Mouse (Mus musculus) thymus, postnatal 36 days (tissue): ENCODE results near the gene Cpn1.
A peak's percentile ranks its signal among the peaks of the same experiment; 100 is the strongest.

Source experiments
- DNase-seq, 2 experiments: peaks; one replicate each; pipeline ENCODE4 v3.0.0; 2022; ENCODE audit warnings: mixed read lengths in 2 of 2

Cpn1 gene

DNA sequence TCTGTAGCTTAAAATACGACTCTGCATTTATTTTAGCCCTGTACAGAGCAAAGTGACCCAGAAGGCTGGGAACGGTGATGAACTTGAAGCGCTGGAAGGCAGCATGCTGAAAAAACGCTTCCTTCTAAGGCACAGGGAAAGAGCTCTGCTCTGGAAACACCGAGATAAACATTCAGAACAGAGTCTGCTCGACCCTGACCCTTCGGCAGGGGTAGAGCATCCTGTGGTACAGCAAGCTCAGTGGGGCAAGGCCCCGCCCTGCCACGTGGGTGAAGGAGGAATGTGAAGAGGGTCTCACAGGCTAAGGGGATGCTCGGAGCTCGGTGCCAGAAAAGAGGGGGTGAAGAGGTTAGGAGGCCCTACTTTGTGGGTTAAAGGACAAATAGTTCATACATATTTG is 48.0 kb downstream of the Cpn1 start:
- DNase-seq = no peak

DNA sequence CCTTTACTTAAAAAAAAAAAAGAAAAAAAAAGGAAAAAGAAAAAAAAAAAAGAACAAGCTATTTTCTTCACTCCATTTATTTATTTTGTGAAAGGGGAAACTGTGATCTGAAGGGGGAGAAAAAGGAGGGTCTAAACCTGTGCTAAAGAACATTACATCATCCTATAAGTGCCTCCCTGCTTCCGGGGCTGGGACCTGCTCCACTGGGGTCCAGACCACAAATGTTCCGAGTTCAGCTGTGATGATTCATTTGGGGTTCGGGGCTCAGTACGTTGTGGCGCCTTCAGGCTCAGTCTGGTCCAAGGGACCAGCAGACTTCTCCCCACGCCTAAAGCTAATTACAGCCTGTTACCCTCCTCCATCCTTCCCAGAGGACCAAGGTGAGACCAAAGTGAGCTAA is 55.4 kb downstream of the Cpn1 start:
- no peak for DNase-seq

DNA sequence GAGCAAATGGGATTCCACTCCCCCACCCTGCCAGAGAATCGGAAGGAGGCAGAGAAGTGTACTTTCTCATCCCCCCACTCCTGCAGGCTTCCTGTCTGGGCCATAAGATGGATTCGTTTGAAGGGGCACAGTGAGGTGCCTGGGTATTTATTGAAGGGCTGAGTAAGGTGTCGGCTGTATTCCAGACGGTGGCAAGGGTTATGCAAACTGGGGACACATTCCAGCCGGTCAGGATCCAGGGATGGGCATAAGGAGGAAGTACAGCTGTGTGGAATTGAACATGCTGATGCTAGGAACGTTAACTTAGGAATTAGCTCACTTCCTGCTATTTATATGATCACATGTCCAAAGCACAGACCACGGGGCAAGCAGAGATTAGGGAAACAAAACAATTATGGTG is 56.0 kb downstream of the Cpn1 start:
- no peak for DNase-seq

DNA sequence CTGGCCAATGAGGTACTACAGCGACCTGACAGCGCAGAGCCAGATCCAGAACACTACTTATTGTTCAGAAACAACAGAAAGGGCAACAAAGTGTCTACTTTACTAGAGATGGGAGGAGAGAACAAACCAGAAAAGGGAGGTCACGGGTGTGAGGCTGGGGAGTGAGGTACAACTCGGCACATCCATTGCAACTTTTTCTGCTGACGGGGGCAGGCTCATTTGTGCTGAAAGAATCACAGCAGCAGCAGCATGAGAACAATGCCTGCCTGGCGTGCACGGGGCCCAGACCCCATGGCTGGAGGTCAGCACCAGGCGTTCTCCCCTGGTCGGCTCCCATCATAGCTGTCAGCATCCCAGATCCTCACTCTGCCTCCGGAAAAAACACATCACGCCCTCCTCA is 56.5 kb downstream of the Cpn1 start:
- DNase-seq = no peak

DNA sequence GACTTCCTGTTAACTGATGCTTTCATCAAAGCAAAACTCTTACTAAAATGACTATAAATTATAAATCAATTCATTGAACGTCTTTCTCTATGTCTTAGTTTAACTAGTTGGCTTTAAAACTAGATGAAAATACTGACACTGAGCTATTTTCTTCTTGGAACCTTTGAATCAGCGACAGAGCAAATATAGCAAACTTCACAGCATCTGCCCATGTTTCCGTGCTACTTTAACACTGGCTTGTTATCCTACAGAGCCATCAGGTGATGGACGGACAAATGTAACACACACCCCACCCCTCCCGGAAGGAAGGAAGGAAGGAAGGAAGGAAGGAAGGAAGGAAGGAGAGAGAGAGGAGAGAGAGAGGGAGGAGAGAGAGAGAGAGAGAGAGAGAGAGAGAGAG is 58.4 kb downstream of the Cpn1 start:
- no peak for DNase-seq

DNA sequence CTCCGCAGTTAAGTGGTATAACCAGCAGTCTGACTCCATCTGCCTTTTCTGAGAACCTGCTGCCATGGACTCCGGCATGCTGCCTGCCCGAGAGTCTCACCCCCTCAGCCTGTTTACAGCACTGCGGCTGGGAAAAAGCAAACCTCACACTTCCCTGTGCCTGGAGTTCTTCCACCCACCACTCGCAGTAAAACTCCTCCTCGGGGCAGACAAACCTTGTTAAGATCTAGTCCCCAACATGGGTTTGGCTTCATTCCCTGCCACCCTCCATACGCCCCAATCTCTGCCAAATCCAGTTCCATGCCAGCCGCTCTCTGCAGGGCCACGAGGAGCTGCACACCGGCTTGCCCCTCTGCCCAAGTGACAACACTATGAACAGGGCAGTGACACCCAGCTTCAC is 59.3 kb downstream of the Cpn1 start:
- DNase-seq = no peak

DNA sequence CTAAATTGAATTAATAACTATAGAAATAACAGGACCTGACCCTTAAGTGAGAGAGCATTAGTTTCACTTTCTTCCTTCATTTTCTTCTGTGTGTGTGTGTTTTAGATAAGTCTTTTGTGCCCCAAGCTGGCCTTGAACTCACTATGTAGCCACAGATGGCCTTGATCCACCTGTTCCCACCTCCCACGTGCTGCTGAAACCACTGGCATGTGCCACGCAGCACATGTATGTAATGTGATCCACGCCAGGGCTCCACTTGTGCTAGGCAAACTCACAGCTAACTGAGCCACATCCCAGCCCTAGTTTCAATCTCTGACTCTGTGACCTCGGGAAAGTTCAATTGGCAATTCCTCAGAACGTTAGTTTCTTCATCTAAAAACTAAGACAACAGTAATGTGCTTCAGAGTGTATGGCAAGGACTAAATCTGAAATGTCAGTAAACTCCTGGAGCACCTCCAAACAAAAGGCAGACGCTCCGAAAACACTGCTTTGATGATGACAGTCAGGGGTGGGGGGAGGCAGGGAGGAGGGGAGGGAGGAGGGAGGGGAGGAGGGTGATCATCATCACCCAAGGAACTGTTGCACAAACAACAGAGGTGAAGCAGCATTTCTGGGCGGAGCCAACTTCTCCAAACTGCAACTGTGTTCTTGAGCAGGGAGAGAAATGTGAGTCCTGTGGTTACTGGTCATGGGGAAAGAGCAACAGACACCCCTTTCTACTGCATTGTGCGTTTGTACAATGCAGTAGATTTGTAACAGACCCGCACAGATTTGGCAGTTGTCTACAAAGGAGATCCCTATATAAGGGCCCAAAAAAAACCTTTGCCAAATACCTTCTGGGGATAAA is 60.0 kb downstream of the Cpn1 start:
- DNase-seq = no peak

DNA sequence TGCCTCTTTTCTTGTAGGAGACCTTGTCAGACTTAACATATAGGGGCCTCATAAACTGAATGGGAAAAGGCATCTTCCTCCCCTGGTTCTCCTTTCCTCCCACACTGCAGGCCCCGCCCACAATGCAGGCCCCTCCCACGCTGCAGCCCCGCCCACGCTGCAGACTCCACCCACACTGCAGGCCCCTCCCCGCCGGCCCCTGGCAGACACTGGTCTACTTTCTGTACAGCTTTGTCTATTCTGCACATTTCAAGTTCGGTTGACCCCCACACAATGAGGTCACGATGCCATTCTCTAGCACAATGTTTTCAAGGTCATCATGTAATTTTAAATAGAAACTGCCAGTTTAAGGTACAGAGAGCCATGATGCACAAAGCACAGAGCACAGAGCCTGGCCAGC is 62.0 kb downstream of the Cpn1 start:
- DNase-seq = no peak

DNA sequence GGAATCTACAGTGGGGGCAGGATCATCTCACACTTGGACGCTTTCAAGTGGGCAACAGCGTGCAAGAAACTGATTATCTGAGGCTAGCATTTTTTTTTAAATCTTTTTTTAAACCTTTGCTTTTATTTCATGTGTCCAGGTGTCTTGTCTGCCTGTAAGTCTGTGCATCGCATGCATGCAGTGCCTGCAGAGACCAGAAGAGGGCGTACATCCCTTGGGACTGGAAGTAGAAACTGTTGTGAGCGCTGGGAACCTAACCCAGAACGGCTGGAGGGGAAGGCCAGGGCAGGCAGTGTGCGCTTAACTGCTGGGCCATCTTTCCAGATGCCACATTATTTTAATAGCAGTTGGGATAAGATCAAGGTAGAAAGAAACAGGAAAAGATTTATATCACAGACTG is 63.4 kb downstream of the Cpn1 start:
- no peak for DNase-seq

DNA sequence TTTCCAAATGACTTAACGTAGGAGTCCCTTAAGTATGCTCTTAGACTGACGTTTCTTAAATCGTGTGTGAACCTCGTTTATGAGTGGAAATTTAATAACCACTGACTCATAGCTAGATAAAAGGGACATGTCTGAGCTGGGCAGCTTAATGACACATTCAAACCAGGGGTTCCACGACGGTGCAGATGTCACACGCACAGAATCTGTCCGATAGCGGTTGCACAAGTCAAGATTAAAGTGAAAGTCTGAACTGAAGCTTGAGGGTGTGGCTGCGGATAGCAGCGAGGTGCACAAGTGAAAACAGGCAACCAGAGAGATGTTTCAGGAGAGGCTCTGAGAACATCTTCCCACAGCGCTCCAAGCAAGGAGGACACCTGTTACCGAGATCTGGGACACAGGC is 64.9 kb downstream of the Cpn1 start:
- DNase-seq = no peak

DNA sequence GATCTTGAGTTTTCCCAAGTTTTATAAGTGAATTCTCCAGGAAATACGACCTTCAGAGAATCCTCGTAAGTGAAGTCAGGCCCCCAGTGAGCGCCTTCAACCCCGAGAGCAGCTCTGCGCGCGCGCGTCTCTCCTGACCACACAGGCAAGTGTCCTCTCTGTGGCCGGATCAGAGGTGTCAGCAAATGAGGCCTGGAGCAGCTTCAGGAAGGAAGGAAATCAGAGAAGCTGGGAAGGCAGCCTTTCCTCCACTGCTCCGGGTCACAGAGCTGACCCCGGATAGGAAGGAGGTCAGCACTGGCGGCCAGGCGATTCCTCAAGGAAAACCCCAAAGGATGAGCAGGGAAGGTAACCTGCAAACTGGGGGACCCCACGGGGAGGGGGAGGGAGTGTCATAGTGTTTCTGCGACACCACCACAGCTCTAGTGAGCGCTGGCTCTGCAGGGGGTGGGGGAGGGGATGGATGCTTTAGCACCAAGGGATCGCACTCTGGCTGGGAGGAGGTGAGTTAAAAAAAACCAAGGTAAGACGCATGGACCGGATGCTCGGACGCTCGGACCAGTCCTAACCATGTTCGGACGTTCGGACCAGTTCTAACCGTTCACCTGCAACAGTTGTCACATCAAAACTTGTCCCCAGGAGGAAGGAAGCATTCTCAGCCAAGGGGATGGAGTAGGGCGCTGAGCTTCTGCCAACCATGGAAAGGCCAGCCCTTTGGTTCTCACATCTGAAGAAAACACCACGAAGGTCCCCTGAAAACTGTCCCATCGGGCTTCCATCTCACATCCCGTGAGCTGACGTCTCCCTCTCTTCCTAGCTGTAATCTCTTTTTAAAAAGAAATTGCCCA is 65.7 kb downstream of the Cpn1 start:
- DNase-seq = no peak

DNA sequence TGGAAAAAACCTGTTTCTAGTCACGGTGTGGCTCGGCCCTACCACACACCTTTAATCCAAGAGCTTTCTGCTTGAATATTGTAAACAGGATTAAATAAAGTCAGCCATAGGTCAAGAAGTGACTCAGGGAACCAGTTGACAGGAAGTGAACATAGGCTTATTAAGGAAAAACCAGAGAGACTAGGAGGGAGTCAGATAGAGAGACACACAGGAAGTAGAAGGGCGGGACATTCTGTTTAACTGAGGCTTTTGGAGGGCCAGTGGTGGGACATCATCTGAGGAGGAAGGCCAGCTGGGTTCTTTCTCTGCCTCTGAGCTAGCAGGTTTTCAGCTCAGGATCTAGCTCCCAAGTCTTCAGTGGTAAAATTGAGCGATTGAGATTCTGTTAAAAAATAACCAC is 66.5 kb downstream of the Cpn1 start:
- DNase-seq = no peak

DNA sequence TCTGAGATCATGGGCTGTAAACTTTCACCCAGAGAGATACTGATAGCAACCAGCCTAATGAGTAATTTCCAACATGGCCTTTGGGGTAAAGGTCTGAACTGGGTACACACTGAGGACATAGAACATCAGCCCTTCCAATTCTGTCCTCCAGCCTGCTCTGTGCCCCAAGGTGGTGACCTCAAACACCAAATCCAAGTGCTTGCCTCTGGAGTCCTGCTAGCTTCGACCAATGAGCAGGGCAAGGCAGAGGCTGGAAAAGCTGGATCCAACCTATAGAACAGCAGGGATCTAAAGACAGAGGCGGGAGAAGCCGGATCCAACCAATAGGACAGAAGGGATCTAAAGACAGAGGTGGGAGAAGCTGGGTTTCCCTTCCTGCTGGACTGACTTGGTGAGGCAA is 67.5 kb downstream of the Cpn1 start:
- DNase-seq = no peak

DNA sequence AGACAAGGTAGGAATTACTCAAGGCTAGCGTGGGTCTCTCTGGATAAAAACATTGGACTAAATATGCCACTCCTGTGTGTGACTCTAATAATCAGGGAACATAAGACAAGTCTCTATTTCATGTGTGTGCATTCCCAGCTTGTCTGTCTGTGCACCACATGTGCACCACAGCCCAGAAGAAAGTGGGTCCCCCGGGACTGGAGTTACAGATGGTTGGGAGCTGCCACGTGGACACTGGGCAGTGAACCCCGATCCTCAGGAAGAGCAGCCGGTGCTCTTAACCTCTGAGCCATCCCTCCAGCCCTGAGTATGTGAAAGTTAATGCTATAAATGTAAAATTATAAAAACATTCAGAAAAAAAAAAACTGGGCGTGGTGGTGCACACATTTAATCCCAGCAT is 68.6 kb downstream of the Cpn1 start:
- no peak for DNase-seq

DNA sequence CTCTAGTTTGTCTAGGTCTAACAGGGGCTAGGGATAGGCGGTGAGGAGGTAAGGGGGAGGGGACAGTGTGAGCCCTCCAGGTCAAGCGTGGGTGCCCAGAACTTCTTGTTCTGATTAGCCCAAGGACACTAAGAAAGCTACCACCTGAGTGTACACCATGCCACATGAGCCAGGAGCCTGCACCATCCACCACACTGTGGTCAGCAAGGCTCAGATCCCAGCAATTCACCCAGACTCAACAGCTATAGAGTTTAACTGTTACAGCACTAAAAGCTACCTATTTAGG is 69.0 kb downstream of the Cpn1 start:
- DNase-seq = no peak

DNA sequence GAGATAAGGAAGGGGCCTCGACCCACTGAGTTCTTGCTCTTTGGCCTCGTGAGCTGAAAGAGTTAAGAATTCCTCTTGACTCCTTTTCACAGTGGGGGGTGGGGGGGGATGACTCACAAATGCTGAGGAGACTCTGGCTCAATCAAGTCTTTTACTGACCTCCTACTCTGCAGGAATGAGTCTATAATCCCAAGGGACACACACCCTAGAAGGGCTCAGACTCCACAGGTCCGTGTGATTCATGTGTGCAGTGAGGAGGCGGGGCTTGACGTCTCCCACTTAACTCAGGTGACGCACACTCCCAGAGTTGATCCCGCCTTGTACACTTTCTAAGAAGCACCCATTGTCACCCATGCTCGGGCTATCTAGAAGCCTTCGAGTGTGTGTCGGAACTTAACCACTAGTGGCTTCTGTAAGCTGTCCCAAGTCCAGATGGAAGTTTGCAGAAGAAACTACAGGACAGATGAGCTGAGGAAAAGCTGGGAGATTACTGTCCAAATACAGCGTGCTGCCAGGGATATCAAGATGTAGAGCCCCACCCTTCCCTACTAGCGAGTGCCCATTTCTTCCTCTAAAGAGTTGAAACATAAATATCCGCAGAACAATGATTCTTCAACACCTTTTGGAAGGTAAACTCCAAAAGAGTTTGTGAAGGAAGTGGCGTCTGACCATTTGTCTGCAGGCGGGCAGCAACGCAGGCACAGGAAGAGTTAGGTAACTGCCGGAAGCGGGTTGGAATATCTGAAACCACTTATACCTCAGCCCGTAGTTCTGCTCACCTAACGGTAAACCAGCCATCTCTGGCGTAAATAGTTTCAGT is 69.6 kb downstream of the Cpn1 start:
- peak in 1 of 2 experiments; percentile 23 for DNase-seq

DNA sequence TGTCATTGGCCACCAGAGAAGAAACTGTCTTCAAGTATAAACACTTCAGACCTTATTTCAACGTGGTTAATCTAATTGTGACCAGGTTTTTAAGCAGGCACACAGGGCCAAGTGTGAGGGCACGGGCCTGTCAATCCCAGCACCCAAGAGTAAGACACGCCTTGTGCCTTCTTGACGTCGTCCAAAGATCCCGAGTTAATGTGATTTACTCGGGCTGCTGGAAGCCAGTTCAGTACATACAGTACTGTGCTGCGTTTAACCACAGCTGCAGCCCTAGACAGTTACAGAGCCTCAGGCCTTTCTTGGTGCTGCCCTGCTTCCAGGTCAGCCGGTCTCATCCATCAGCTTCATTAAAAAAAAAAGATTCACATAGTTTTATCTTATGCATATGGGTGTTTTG is 70.9 kb downstream of the Cpn1 start:
- no peak for DNase-seq

DNA sequence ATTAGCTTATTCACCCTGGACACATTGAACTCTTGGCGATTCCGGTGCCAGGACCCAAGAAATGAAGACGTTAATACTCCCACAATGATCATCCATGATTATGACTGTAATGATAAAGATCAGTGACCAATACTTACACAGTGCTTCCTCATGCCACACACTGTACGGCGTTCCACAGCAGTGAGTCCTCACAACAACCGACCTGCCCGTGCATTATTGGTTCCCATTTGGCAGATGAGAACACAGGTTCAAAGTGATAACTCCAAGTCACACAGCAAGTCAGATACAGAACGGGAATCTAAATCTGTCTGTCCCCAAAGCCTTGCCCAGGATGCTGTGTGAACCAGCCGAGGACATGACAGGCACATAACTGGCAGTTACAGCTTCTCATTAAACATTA is 71.4 kb downstream of the Cpn1 start:
- no peak for DNase-seq

DNA sequence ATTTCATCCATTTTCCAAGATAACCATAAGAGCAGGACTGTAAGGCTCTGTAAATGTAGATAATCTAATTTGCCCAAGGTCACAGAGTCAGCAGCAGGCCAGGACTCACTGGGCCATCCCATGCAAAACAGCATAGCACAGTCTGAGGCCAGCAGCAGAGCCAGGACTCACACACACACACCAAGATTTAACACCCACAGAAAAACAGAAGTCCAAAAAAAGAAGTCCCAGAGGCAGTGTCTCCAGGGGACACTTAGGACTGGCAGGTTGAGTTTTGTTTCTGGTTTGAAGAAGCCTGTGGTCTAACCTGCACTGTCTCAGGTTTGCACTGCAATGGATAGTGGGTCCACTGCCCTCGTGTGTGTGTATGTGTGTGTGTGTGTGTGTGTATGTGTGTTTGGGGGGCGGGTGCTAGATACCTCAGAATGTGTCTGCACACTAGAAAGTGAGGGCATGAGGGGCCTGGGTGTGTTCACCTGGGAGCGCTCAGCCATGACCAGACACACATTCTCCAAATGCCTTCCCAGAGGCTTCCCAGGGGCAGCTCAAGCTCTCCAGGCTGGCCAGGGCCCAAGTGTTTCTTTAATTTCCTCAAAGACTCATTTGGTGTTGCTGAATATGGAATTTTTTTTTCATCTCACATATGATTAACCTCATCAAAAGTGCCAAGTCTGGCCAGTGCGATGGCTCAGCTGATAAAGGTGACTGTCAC is 73.4 kb downstream of the Cpn1 start:
- DNase-seq = no peak

DNA sequence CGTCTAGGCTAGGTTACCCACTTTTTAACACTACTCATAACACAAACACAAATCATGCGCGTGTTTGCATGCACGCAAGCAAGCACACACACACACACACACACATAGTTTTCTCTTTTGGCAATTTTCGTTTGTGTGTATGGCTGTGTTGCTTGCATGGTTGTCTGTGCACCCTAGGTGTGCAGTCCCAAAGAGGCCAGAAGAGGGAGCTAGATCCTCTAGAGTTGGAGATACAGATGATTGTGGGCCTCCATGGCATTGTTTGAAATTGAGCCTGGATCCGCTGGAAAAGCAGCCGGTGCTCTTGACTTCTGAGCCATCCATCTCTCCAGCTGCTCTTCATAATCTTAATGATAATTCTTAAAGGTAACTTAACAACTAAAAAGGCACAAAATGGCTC is 79.9 kb downstream of the Cpn1 start:
- no peak for DNase-seq
